Mouse (Mus musculus) ovary, postnatal 36 days (tissue): Measurements from ENCODE around the gene Rrnad1.

ENCODE experiments used
- DNase-seq: peaks from one replicate; pipeline ENCODE4 v3.0.0; 2022; ENCODE audit warnings: low spot score, mixed read lengths

The Rrnad1 gene

DNA sequence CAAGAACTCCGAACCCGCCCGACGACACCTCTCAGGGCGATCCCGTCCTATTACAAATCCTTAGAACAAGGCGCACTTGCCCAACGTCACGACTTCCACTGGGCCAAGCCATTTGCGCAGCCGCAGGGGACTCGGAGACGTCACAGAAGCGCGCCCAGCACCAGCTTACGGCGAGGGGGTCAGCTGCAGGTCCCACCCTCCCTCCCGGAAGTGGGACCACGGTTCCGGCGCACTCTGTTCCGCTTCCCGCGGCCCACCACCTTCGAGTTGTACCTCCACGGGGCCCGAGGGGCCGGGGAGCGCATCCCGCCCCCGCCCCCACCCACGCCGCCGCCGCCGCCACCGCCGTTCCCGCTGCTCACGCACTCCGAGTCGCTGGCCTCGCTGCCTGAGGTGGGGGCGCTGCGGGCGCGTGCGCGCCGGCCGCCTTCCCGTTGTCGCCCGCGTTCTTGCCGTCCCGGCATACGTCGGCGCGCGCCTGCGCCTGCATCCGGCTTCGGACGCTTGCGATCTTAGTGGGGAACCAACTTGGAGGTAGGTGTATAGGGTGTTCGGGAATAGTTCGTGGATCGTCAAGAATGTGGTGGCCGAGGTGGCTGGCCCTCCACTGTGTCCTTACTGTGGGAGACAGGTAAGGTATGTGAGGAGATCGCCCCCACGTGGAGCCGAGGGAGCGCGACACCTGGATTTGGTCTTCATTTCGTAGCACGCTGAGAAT lies at the start of gene Rrnad1, which contains the start of gene Isg20l2:
Gene Rrnad1 (minus strand): TSS at position 640 of the 718 bp plus-strand sequence.
Gene Isg20l2 (plus strand): TSS at position 237 of the 718 bp plus-strand sequence.
- DNase-seq, result peak; percentile 95

- DNase-seq, result no peak
These were observed 49.6 kb upstream of the Rrnad1 start for GRCm38 (mm10) chr3:87980085-87980484.

GRCm38 (mm10) chr3:87979493-87979892 lies 49.0 kb upstream of the Rrnad1 start:
- DNase-seq, result no peak

DNA sequence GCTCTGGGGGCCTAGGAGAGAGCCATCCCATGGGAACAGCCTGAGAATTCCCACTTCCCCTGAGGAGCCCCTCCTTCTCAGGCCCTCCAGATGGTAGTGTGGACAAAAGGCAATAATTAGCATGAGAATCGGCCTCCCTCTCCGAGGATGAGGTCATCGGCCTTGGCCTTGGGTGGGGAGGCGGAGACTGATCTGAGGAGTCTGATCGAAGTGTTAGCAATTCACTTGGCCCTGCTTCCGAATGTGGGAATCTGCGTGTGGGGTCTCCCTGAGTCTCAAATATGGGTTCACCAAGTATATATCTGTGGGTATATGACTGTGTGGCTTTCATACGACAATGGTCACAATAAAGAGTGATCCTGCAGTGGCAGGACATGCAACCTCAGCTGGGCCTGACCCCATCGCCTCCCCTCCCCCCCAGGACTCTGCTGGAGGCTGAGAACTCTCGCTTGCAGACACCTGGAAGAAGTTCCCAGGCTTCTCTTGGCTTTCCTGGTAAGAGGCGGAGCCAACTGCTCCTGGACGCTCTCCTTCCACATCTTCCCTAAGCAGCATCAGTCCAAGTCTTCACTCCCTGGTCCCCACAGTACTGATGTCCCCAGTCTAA lies 44.0 kb upstream of the Rrnad1 start:
- DNase-seq, result no peak

GRCm38 (mm10) chr3:87973593-87974380 lies 43.3 kb upstream of the Rrnad1 start:
- DNase-seq, result no peak

GRCm38 (mm10) chr3:87972776-87973175 lies 42.3 kb upstream of the Rrnad1 start:
- no peak for DNase-seq

- DNase-seq, result no peak
These were observed 41.7 kb upstream of the Rrnad1 start for GRCm38 (mm10) chr3:87972203-87972664.

DNA sequence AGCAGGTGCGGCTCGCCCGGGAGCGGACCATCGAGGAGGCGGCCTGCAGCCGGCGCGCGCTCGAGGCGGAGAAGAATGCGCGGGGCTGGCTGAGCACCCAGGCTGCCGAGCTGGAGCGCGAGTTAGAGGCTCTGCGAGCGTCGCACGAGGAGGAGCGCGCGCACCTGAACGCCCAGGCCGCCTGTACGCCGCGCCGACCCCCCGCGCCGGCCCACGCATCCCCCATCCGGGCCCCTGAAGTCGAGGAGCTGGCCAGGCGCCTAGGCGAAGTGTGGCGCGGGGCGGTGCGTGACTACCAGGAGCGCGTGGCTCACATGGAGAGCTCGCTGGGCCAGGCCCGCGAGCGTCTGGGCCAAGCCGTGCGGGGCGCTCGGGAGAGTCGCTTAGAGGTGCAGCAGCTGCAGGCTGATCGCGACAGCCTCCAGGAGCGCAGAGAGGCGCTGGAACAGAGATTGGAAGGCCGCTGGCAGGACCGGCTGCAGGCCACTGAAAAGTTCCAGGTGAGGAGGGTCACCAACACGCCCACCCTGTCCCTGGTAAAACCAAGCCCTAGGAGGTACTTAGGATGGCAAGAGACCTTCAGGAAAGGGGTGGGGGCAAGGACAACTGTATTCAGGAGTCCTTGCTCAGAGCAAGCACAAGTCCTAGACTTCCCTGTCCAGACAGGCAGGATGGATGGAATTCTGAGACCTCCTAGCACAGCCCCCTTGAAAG lies 41.1 kb upstream of the Rrnad1 start:
- DNase-seq, result no peak

GRCm38 (mm10) chr3:87970939-87971488 lies 40.5 kb upstream of the Rrnad1 start, which contains the start of gene Nes:
TSS of gene Nes (plus strand) at chr3:87971078.
- DNase-seq, result peak; percentile 38

- peak; percentile 26 for DNase-seq
These were observed 39.8 kb upstream of the Rrnad1 start for GRCm38 (mm10) chr3:87970184-87970938.

DNA sequence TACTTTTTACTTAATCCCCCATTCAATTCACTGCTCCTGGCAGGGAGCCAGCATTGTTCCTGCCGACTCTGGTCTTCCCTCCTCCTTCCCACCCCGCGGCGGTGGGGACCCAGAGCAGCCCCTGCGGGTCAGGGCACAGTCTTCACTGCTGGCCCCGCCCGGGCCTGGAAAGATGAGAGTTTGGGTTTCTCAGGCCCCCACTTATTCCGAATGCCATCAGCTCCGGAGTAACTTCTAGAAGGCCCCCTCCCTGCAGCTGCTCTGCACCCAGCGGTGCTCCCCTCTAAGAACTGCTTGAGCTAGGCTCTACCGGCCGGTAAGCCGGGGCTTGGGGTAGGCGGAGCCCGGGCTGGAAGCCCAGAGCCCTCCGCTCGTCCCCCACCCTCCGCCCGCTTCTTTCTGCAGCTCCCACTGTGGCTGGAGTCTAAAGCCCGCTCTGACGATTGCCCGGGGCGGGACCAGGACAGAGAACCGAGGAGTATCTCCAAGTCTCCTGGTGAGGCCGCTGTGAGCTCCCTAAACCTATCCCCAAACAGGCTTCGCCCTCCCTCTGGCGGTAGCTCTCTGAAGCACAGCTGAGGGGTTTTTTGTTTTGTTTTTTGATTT lies 30.2 kb upstream of the Rrnad1 start:
- peak; percentile 90 for DNase-seq

DNA sequence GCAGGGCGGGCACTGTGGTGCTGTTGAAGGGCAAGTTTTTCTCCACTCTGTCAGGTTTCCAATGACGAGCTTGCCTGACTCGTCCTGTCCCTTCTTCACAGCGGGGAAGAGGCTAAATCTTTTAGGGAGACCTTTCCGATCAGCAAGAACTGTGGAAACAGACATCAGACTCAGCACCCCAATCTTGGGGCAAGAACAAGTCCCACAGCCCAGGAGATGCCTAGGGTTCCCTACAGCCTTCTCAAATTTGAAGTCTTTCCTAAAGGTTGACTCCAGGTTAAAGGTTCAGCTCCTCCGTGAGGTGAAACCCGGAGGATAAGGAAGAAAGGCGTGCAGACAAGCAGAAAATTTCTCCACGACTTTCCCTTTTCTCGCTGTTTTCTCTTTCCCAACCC lies 29.7 kb upstream of the Rrnad1 start:
- no peak for DNase-seq

GRCm38 (mm10) chr3:87959371-87959770 lies 28.9 kb upstream of the Rrnad1 start:
- DNase-seq, result no peak

DNA sequence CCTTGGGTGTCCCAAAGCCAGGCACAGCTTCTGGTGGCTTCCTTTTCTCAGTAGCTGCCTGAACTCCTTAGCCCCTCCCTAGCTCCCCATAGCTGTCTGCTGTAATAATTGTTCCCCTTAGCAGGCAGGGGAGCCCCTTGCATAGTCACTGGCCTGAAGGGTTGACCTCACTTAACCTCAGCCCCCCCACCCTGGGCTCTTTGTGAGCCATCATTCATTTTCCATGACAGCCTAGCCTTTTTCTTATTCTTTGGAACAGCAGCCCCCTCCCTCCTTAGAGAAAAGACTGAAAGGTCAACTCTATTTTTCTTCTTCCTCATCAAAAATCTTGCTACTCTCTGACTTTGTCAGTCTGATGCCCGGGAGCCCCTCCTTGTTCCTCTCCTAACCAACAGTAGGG lies 28.4 kb upstream of the Rrnad1 start:
- no peak for DNase-seq

DNA sequence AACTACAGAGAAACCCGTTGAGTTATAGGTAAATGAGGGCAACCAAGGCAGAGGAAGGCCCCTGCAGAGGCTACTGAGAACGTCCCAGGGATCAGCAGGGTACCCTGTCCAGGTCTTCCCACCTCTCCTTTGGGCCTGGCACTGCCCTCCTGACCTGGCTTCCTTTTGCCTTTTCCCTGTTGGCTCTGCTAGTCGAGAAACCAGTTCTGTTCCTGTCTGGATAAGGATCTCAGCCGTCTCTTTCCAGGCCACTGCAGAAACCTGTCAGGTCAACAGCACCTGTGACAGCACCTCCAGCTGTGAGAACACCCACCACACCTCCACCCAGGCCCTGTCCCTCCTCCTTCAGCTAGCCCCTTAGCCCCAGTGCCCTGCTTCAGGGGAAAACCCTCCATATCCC lies 28.0 kb upstream of the Rrnad1 start:
- no peak for DNase-seq

GRCm38 (mm10) chr3:87958056-87958455 lies 27.5 kb upstream of the Rrnad1 start:
- DNase-seq, result no peak

DNA sequence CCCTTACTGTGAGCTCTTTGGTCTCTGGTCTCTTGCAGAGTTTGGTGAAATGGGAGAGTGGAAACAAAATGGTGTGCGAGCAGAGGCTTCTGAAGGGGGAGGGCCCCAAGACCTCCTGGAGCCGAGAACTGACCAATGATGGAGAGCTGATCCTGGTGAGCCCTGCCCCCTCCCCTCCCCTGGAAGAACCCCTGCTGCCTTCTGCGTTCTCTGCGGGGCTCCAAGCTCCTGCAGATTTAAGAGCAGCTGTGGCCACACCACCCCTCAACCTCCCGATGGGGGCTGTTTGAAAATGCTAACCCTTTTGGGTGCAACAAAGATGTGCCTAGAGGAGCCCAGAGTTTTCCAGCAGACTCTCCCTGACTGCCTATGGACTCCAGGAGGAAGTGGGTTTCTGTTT lies 21.9 kb upstream of the Rrnad1 start:
- peak; percentile 43 for DNase-seq

- DNase-seq, result no peak
These were observed 21.4 kb upstream of the Rrnad1 start for GRCm38 (mm10) chr3:87951946-87952345.

- no peak for DNase-seq
These were observed 19.5 kb upstream of the Rrnad1 start for GRCm38 (mm10) chr3:87949955-87950515.

DNA sequence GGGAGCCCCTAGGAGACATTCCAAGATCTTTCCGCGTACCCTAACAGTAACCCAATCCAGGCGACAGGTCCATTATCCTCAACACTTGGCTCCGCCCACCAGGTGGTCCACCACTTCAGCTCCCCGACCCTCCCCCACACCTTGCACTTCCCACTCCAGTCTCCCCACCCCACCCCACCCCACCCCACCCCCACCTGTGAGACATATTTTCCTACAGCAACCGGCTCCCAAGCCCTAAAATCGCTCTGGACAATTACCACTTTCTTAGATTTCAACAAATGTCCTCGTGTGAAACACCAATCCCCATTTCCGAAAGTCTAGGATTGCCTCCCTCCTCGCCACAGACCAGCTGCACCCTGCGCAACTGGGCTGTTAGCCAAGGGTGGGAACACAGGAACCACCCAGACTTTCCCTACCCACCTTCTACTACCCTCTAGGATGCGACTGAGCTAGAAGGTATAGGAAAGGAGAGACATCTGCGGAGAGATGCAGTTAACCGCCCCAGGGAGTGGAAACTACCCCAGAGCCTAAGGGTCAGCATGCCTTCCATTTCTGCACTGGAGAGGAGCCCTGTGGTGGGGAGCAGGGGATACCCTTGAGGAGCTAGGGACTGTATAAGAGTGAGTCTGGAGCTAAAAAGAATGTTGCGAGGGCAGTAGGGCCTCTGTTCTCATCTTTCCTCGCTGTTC lies 18.9 kb upstream of the Rrnad1 start:
- no peak for DNase-seq
